Mouse (Mus musculus): ENCODE results near the gene Nlrp10. TPM values are rescaled to one million over a fixed set of nuclear protein-coding genes. Genes with fewer than 3 reads are reported as not detected.

The Nlrp10 gene
- polyA plus RNA-seq, 1 experiment from 2014 or later, result not detected

DNA sequence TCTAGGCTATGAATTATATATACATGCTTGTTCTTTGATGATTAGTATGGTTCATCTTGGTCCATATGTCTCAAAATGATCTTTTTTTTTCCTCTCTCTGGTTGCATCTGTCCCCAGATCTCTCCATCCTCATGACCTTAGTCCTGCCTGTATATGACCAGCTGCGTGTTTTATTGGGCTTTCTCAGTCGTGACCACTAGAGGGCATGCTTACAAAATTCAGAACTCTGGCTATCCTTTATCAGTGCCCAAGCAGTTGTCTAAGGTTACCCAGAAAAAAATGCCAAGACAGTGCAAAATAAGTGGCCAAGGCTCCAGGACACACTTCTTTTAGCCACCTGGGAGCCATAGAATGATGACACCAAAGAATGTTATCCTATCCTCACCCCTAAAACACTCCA lies 14.0 kb upstream of the Nlrp10 start:
- DNase-seq (ENCODE audit: low spot score), result peak; percentile 54
- peak; percentile 78 for TF ChIP-seq CTCF (IDR thresholded peaks at IDR 0.05; ENCODE audit: low read depth)
- H3K4me3 ChIP-seq (replicated peaks; ENCODE audit: low read depth, low read length), result no peak overlapping the region
- peaks cover 37% of the 10 kb centered on the region for H3K36me3 ChIP-seq (ENCODE audit: insufficient read depth, low read length)
- H3K27ac ChIP-seq, result no peak overlapping the region
- no peaks in the 10 kb centered on the region for H3K27me3 ChIP-seq (ENCODE audit: insufficient read depth, low read length)
- no peaks in the 10 kb centered on the region for H3K4me1 ChIP-seq (replicated peaks; ENCODE audit: insufficient read depth, low read length)
- no peak overlapping the region for H3K4me2 ChIP-seq (ENCODE audit: low read length)
- WGBS, result 2% methylated on average over 2 of the region's 2 CpGs
- peak; percentile 61; the same call in 1 of the 2 replicates for ATAC-seq (replicated peaks; ENCODE audit: low FRiP score, low read depth)
- no peaks in the 10 kb centered on the region for H3K9me3 ChIP-seq (replicated peaks; ENCODE audit: low read length)
- H3K9ac ChIP-seq (ENCODE audit: low read depth, low read length), result no peak overlapping the region

GRCm38 (mm10) chr7:108941466-108941865 lies 11.5 kb upstream of the Nlrp10 start:
- peaks cover 46% of the 10 kb centered on the region for H3K36me3 ChIP-seq (ENCODE audit: insufficient read depth, low read length)
- 90% methylated on average over 9 of the region's 9 CpGs for WGBS
- H3K4me3 ChIP-seq (replicated peaks; ENCODE audit: low read depth, low read length), result no peak overlapping the region
- no peaks in the 10 kb centered on the region for H3K4me1 ChIP-seq (replicated peaks; ENCODE audit: insufficient read depth, low read length)
- H3K27ac ChIP-seq, result no peak overlapping the region
- DNase-seq (ENCODE audit: low spot score), result no peak
- TF ChIP-seq CTCF (IDR thresholded peaks at IDR 0.05; ENCODE audit: low read depth), result no peak
- H3K27me3 ChIP-seq (ENCODE audit: insufficient read depth, low read length), result no peaks in the 10 kb centered on the region
- no peak for ATAC-seq (replicated peaks; ENCODE audit: low FRiP score, low read depth)
- H3K9ac ChIP-seq (ENCODE audit: low read depth, low read length), result no peak overlapping the region
- H3K9me3 ChIP-seq (replicated peaks; ENCODE audit: low read length), result no peaks in the 10 kb centered on the region
- H3K4me2 ChIP-seq (ENCODE audit: low read length), result no peak overlapping the region

DNA sequence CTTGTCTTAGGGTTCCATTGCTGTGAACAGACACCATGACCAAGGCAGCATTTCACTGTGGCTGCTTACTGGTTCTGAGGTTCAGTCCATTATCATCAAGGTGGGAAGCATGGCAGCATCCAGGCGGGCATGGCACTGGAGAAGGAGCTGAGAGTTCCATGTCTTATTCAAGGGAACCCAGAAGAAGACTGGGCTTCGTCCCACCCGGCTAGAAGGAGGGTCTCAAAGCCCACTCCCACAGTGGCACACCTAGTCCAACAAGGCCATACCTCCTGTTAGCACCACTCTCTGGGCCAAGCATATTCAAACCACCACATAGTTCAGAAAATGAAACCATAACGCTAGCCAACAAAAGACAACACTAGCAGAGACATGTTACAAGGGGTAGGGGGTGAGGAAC lies 6.6 kb upstream of the Nlrp10 start:
- Histone ChIP-seq H3K27ac (no peak overlapping the region), H3K36me3 (ENCODE audit: insufficient read depth, low read length) (peaks cover 34% of the 10 kb centered on the region), H3K4me3 (replicated peaks; ENCODE audit: low read depth, low read length) (no peak overlapping the region), H3K4me2 (ENCODE audit: low read length) (no peak overlapping the region), H3K4me1 (replicated peaks; ENCODE audit: insufficient read depth, low read length) (peaks cover 10% of the 10 kb centered on the region), H3K27me3 (ENCODE audit: insufficient read depth, low read length) (no peaks in the 10 kb centered on the region), H3K9me3 (replicated peaks; ENCODE audit: low read length) (no peaks in the 10 kb centered on the region), H3K9ac (ENCODE audit: low read depth, low read length) (no peak overlapping the region)
- TF ChIP-seq CTCF (IDR thresholded peaks at IDR 0.05; ENCODE audit: low read depth), result no peak
- no peak for DNase-seq (ENCODE audit: low spot score)
- ATAC-seq (replicated peaks; ENCODE audit: low FRiP score, low read depth), result no peak
- 96% methylated on average over 4 of the region's 4 CpGs for WGBS

GRCm38 (mm10) chr7:108935411-108935810 lies 5.4 kb upstream of the Nlrp10 start:
- 74% methylated on average over 7 of the region's 7 CpGs for WGBS
- DNase-seq (ENCODE audit: low spot score), result no peak
- ATAC-seq (replicated peaks; ENCODE audit: low FRiP score, low read depth), result no peak
- peak overlapping the region; percentile 98 for H3K4me3 ChIP-seq (replicated peaks; ENCODE audit: low read depth, low read length)
- peaks cover 22% of the 10 kb centered on the region for H3K36me3 ChIP-seq (ENCODE audit: insufficient read depth, low read length)
- TF ChIP-seq CTCF (IDR thresholded peaks at IDR 0.05; ENCODE audit: low read depth), result no peak
- peak overlapping the region; percentile 80 for H3K4me2 ChIP-seq (ENCODE audit: low read length)
- H3K27me3 ChIP-seq (ENCODE audit: insufficient read depth, low read length), result no peaks in the 10 kb centered on the region
- H3K9me3 ChIP-seq (replicated peaks; ENCODE audit: low read length), result no peaks in the 10 kb centered on the region
- no peak overlapping the region for H3K27ac ChIP-seq
- H3K9ac ChIP-seq (ENCODE audit: low read depth, low read length), result peak overlapping the region; percentile 97
- H3K4me1 ChIP-seq (replicated peaks; ENCODE audit: insufficient read depth, low read length), result peaks cover 10% of the 10 kb centered on the region

- H3K9me3 ChIP-seq (replicated peaks; ENCODE audit: low read length), result no peaks in the 10 kb centered on the region
- no peaks in the 10 kb centered on the region for H3K27me3 ChIP-seq (ENCODE audit: insufficient read depth, low read length)
- no peak for TF ChIP-seq CTCF (IDR thresholded peaks at IDR 0.05; ENCODE audit: low read depth)
- 2% methylated on average over 8 of the region's 8 CpGs for WGBS
- DNase-seq (ENCODE audit: low spot score), result peak; percentile 5
- ATAC-seq (replicated peaks; ENCODE audit: low FRiP score, low read depth), result no peak
- peak overlapping the region; percentile 88 for H3K27ac ChIP-seq
- peaks cover 17% of the 10 kb centered on the region for H3K36me3 ChIP-seq (ENCODE audit: insufficient read depth, low read length)
- H3K9ac ChIP-seq (ENCODE audit: low read depth, low read length), result peak overlapping the region; percentile 97
- H3K4me3 ChIP-seq (replicated peaks; ENCODE audit: low read depth, low read length), result peak overlapping the region; percentile 98
- peak overlapping the region; percentile 80 for H3K4me2 ChIP-seq (ENCODE audit: low read length)
- H3K4me1 ChIP-seq (replicated peaks; ENCODE audit: insufficient read depth, low read length), result peaks cover 10% of the 10 kb centered on the region
These were observed 4.9 kb upstream of the Nlrp10 start for GRCm38 (mm10) chr7:108934836-108935235.

DNA sequence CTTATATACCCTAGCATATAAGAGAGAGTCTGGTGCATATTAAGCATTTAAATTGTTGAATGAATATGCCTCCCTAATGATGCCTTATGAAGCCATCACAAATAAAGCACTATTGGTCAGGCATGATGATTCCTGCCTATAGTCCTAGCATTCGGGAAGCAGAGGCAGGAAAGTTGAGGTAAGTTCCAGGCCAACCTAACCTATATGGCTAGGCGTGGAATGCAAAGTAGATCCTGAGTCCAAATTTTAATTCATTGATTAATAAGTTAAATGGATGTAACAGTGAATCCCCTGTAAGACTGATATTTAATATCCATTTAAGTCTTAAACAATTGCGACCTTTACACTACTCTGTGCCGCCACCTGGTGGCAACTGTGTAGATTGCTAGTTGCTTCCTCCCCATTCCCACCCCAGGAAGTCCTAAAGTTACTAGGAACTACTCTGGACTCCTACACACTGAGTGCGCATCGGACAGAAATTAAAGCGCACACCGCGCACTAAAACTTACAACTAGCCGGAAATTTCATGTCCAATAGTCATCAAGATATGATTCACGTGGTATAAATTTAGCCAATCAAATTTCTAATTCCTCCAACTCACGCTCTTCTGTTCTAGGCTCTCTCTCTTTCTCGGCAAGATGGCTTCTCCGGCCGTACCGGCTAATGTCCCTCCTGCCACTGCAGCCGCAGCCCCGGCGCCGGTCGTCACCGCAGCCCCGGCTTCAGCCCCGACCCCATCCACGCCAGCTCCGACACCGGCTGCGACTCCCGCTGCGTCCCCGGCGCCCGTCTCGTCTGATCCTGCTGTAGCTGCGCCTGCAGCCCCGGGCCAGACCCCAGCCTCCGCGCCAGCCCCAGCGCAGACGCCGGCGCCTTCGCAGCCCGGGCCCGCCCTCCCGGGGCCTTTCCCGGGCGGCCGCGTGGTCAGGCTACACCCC lies 4.1 kb upstream of the Nlrp10 start, which contains the start of gene Eif3f:
Gene Eif3f (plus strand): TSS at position 624 of the 938 bp plus-strand sequence.
- peaks cover 9% of the 10 kb centered on the region for H3K36me3 ChIP-seq (ENCODE audit: insufficient read depth, low read length)
- H3K9ac ChIP-seq (ENCODE audit: low read depth, low read length), result peak within 1 kb of the TSS; percentile 97
- H3K9me3 ChIP-seq (replicated peaks; ENCODE audit: low read length), result no peaks in the 10 kb centered on the region
- H3K27ac ChIP-seq, result peak within 1 kb of the TSS; percentile 88
- peaks cover 10% of the 10 kb centered on the region for H3K4me1 ChIP-seq (replicated peaks; ENCODE audit: insufficient read depth, low read length)
- H3K4me3 ChIP-seq (replicated peaks; ENCODE audit: low read depth, low read length), result peak within 1 kb of the TSS; percentile 98
- peak; percentile 92 for TF ChIP-seq CTCF (IDR thresholded peaks at IDR 0.05; ENCODE audit: low read depth)
- DNase-seq (ENCODE audit: low spot score), result peak; percentile 99
- H3K4me2 ChIP-seq (ENCODE audit: low read length), result peak within 1 kb of the TSS; percentile 80
- no peaks in the 10 kb centered on the region for H3K27me3 ChIP-seq (ENCODE audit: insufficient read depth, low read length)
- peak; percentile 99 for ATAC-seq (replicated peaks; ENCODE audit: low FRiP score, low read depth)
- WGBS, result 2% methylated on average over 50 of the region's 50 CpGs

All from kidney, postnatal 0 days (tissue).